Mouse (Mus musculus): ENCODE results near the gene Sdk1. TPM values are rescaled to one million over a fixed set of nuclear protein-coding genes. Genes with fewer than 3 reads are reported as not detected.

The Sdk1 gene
- total and polyA plus RNA-seq, 3 experiments, result 0.33 to 1.0 (median 0.94) TPM

DNA sequence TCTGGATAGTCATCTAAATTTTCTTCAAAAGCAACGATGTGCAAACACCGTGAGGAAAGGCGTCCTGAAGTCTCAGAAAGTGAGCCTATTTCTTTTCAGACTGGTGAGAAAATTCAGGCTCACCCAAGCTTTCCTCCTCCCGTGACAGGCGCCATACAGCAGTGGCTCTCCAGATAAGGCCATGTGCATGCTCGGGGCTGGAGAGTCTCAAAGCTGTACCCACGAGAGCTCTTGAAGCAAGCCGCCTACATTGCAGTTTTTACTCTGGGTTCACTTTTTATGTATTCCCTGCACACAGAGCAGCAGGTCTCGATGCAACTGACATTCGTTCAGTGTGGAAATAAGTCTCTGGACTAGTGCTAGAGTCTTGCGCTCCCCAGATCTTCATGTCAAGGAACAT, 171.7 kb downstream of the Sdk1 start:
- WGBS, result 60% methylated on average over 11 of the region's 11 CpGs
- no peak overlapping the region for H3K4me3 ChIP-seq
- H3K27me3 ChIP-seq (ENCODE audit: control insufficient read depth, insufficient read depth, low read length), result no peaks in the 10 kb centered on the region
- no peak for DNase-seq
- TF ChIP-seq EP300 (IDR thresholded peaks at IDR 0.05; ENCODE audit: insufficient read depth, low read depth, low read length) (no peak), CTCF (IDR thresholded peaks at IDR 0.05) (no peak), POLR2A (IDR thresholded peaks at IDR 0.05; ENCODE audit: insufficient read depth, low read depth, low read length) (no peak)
- H3K36me3 ChIP-seq (ENCODE audit: control insufficient read depth, insufficient read depth, low read length), result no peaks in the 10 kb centered on the region
- H3K4me1 ChIP-seq (ENCODE audit: control insufficient read depth, insufficient read depth, low read length), result no peaks in the 10 kb centered on the region
- no peak overlapping the region for H3K9ac ChIP-seq (ENCODE audit: low read depth, low read length)
- no peak overlapping the region for H3K27ac ChIP-seq
- no peaks in the 10 kb centered on the region for H3K79me2 ChIP-seq (replicated peaks; ENCODE audit: control insufficient read depth, insufficient read depth, low read length)
- intact Hi-C loops (cut with DNase I), result no loop called here

DNA sequence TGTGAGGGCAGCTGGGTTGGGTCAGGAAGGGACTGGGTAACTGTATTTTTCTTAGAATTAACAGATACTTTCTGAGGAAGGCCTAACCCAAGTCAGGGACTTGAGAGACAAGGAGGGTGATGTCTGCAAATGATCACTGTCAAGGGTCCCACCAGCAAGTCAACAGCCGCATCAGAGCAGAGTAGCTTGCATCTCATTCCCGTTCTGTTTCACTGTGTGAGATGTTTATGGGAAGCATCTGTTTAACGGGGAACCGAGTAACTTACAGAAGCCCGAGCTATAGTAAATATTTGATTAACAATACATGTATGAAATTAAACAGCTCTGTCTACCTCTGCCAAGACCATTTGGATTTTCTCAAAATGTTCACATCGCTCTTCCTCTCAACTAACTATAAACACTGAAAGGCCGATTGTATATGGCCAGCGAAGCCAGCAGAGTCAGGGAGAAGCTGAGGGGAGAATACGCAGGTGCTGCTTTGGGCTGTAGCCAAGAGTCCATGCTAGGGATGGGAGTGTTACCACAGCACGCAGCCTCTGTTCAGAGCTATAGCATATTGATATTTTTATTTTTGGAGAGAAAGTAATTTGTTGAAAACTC, 174.5 kb downstream of the Sdk1 start:
- Histone ChIP-seq H3K4me1 (ENCODE audit: control insufficient read depth, insufficient read depth, low read length) (no peaks in the 10 kb centered on the region), H3K27ac (no peak overlapping the region), H3K4me3 (no peak overlapping the region), H3K9ac (ENCODE audit: low read depth, low read length) (no peak overlapping the region), H3K36me3 (ENCODE audit: control insufficient read depth, insufficient read depth, low read length) (no peaks in the 10 kb centered on the region), H3K27me3 (ENCODE audit: control insufficient read depth, insufficient read depth, low read length) (no peaks in the 10 kb centered on the region), H3K79me2 (replicated peaks; ENCODE audit: control insufficient read depth, insufficient read depth, low read length) (no peaks in the 10 kb centered on the region)
- DNase-seq, result no peak
- 76% methylated on average over 10 of the region's 10 CpGs for WGBS
- no peak for TF ChIP-seq CTCF (IDR thresholded peaks at IDR 0.05)
- intact Hi-C loops (cut with DNase I), result no loop called here

DNA sequence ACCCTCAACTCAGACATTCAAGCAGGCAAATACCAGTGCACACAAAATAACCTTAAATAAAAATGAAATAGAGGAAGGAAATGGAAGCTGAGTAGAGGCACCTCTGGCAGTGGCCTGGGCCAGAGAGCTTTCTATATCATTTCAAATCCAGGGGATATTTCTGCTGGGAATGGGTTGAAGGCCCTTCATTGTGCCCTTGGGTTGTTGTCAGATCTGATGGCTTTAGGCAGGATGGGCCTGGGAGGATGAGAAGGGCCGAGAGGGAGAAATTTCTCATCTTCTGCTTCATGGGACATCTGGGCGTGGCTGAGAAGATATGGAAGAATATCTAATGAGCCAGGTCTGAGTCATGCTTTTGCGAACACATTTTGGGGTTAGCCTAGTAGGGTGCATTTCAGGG, 186.8 kb downstream of the Sdk1 start:
- 72% methylated on average over 3 of the region's 3 CpGs for WGBS
- Histone ChIP-seq H3K27ac (no peak overlapping the region), H3K36me3 (ENCODE audit: control insufficient read depth, insufficient read depth, low read length) (no peaks in the 10 kb centered on the region), H3K4me1 (ENCODE audit: control insufficient read depth, insufficient read depth, low read length) (no peaks in the 10 kb centered on the region), H3K79me2 (replicated peaks; ENCODE audit: control insufficient read depth, insufficient read depth, low read length) (no peaks in the 10 kb centered on the region), H3K27me3 (ENCODE audit: control insufficient read depth, insufficient read depth, low read length) (no peaks in the 10 kb centered on the region), H3K4me3 (no peak overlapping the region), H3K9ac (ENCODE audit: low read depth, low read length) (no peak overlapping the region)
- no peak for DNase-seq
- intact Hi-C loops (cut with DNase I), result no loop called here
- no peak for TF ChIP-seq POLR2A (IDR thresholded peaks at IDR 0.05; ENCODE audit: insufficient read depth, low read depth, low read length)
- TF ChIP-seq EP300 (IDR thresholded peaks at IDR 0.05; ENCODE audit: insufficient read depth, low read depth, low read length), result no peak
- TF ChIP-seq CTCF (IDR thresholded peaks at IDR 0.05), result no peak

DNA sequence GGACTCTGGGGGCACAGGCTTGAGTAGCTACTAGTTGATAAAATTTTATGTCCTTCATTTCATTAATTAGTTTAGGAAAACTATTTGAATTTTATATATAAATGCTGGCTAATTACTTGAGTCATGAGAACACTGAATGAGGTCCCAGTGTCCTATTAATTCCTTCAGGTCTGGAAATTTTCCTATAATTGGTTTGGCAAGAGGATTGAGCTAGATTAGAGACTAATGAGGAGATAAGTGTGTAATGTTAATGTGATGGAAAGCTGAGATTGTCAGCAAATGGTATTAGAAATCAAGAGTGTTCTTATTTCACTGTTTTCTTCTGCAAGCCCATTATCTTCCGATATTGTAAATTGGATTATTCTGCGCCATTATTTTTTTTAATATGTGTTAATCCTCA, 192.0 kb downstream of the Sdk1 start:
- 96% methylated on average over 2 of the region's 2 CpGs for WGBS
- no peak for DNase-seq
- no peaks in the 10 kb centered on the region for H3K4me1 ChIP-seq (ENCODE audit: control insufficient read depth, insufficient read depth, low read length)
- no peaks in the 10 kb centered on the region for H3K27me3 ChIP-seq (ENCODE audit: control insufficient read depth, insufficient read depth, low read length)
- no peaks in the 10 kb centered on the region for H3K79me2 ChIP-seq (replicated peaks; ENCODE audit: control insufficient read depth, insufficient read depth, low read length)
- no peak overlapping the region for H3K4me3 ChIP-seq
- no peak overlapping the region for H3K27ac ChIP-seq
- H3K9ac ChIP-seq (ENCODE audit: low read depth, low read length), result no peak overlapping the region
- intact Hi-C loops (cut with DNase I), result no loop called here
- H3K36me3 ChIP-seq (ENCODE audit: control insufficient read depth, insufficient read depth, low read length), result no peaks in the 10 kb centered on the region
- TF ChIP-seq CTCF (IDR thresholded peaks at IDR 0.05), result no peak
- no peak for TF ChIP-seq EP300 (IDR thresholded peaks at IDR 0.05; ENCODE audit: insufficient read depth, low read depth, low read length)
- no peak for TF ChIP-seq POLR2A (IDR thresholded peaks at IDR 0.05; ENCODE audit: insufficient read depth, low read depth, low read length)

DNA sequence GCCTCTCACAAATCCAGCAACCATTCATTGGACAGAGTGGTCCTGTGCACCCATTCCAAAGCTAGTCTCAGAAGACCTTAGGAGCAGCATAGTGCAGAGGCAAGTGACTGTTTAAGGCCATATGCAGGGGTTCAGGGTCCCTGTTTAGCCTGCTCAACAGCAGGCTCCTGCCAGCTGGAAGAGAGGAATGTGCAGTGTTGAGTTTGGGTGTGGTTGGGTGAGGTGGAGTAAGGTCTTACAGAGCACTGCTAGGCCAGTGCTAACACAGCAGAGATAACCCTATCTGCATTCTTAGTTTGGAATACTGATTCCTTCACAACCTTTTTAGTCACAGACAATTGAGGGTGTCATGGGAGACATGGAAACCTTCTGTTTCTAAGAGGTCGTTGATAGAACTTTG, 206.0 kb downstream of the Sdk1 start:
- Histone ChIP-seq H3K79me2 (replicated peaks; ENCODE audit: control insufficient read depth, insufficient read depth, low read length) (no peaks in the 10 kb centered on the region), H3K4me1 (ENCODE audit: control insufficient read depth, insufficient read depth, low read length) (no peaks in the 10 kb centered on the region; the same call in 1 of the 2 replicates), H3K4me3 (no peak overlapping the region), H3K27me3 (ENCODE audit: control insufficient read depth, insufficient read depth, low read length) (no peaks in the 10 kb centered on the region), H3K27ac (no peak overlapping the region), H3K9ac (ENCODE audit: low read depth, low read length) (no peak overlapping the region), H3K36me3 (ENCODE audit: control insufficient read depth, insufficient read depth, low read length) (no peaks in the 10 kb centered on the region)
- TF ChIP-seq CTCF (IDR thresholded peaks at IDR 0.05) (no peak), POLR2A (IDR thresholded peaks at IDR 0.05; ENCODE audit: insufficient read depth, low read depth, low read length) (no peak), EP300 (IDR thresholded peaks at IDR 0.05; ENCODE audit: insufficient read depth, low read depth, low read length) (no peak)
- DNase-seq, result no peak
- WGBS, result 29% methylated on average over 1 of the region's 1 CpGs
- intact Hi-C loops (cut with DNase I), result no loop called here

DNA sequence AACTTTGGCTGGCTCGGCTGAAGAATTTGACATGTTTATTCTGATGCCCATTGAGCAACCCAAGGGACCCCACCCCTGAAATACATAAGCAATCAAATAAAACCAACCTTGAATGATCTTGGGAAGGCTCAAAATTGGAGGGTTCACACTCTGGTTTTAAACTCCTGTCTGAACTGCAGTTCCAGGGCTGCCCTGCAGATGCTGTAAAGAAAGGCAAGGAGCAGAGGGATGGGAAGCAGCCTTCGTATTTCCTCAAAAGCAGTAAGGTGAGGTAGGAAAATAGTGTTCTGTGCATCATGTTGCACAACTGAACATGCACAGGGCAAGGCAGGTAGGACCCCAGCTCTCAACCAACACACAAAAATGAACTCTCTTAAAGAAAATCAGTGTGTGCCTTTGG, 222.1 kb downstream of the Sdk1 start:
- no peak for TF ChIP-seq POLR2A (IDR thresholded peaks at IDR 0.05; ENCODE audit: insufficient read depth, low read depth, low read length)
- TF ChIP-seq EP300 (IDR thresholded peaks at IDR 0.05; ENCODE audit: insufficient read depth, low read depth, low read length), result no peak
- no peak for TF ChIP-seq CTCF (IDR thresholded peaks at IDR 0.05)
- Histone ChIP-seq H3K36me3 (ENCODE audit: control insufficient read depth, insufficient read depth, low read length) (no peaks in the 10 kb centered on the region), H3K79me2 (replicated peaks; ENCODE audit: control insufficient read depth, insufficient read depth, low read length) (no peaks in the 10 kb centered on the region), H3K4me3 (no peak overlapping the region), H3K9ac (ENCODE audit: low read depth, low read length) (no peak overlapping the region), H3K27ac (no peak overlapping the region), H3K27me3 (ENCODE audit: control insufficient read depth, insufficient read depth, low read length) (no peaks in the 10 kb centered on the region), H3K4me1 (ENCODE audit: control insufficient read depth, insufficient read depth, low read length) (no peaks in the 10 kb centered on the region)
- DNase-seq, result no peak
- intact Hi-C loops (cut with DNase I), result no loop called here
- 80% methylated on average over 2 of the region's 2 CpGs for WGBS

All from heart, adult 2 months (tissue).